Mouse (Mus musculus) bone marrow macrophage, adult 2 months (primary cell): ENCODE results near the gene Frmpd4.

Experiments used
- CTCF ChIP-seq: IDR thresholded peaks from 2 replicates; pipeline ENCODE4 v1.5.1; 2012; ENCODE audit warnings: low read depth, mild to moderate bottlenecking, low read length, moderate library complexity
- POLR2A ChIP-seq: IDR thresholded peaks from 2 replicates; pipeline ENCODE4 v1.6.1; 2012; ENCODE audit warnings: mild to moderate bottlenecking, low read depth, low read length, borderline replicate concordance

DNA sequence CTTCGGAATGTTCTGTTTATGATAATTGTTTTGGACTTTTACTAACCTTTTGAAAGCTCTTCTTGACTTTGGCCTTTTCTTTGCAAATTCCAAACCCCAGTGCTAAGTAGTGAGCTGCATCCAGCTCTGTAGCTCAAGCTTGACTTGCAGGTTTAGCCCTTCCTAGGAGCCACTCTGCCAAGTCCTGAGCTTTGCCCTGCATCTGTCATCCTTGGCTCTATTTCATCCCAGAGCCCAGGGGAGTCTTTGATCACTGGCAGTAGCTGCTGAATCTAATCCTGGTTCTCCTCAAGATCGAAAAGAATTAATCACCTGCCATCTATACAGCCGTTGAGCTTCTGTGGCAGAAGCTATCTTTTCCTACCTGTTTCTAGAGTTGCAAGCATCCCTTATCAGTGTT is 251.9 kb downstream of the Frmpd4 start:
- TF ChIP-seq POLR2A, result no peak
- no peak for TF ChIP-seq CTCF
